Mouse (Mus musculus) midbrain, embryonic 16.5 days (tissue): Measurements from ENCODE around the gene Enpp7. TPM values are rescaled to one million over a fixed set of nuclear protein-coding genes. Genes with fewer than 3 reads are reported as not detected.

Source experiments
- ATAC-seq: fragments of 200-750 bp; cut with Nextera tagmentation; 2 replicates; pipeline ENCODE4 v1.8.0; 2017; ENCODE audit warnings: moderate TSS enrichment
- H3K27ac ChIP-seq: fragments of 300-500 bp; sonication (generic); 2 replicates; pipeline ENCODE4 v1.5.1; 2014; ENCODE audit warnings: mild to moderate bottlenecking, low read length, mixed read lengths
- H3K27me3 ChIP-seq: fragments of 300-500 bp; sonication (generic); 2 replicates; pipeline ENCODE4 v1.6.1; 2014; ENCODE audit warnings: low read depth, low read length, mixed read lengths; ENCODE audit not compliant: control insufficient read depth, insufficient read depth
- H3K36me3 ChIP-seq: fragments of 300-500 bp; sonication (generic); 2 replicates; pipeline ENCODE4 v1.6.1; 2014; ENCODE audit warnings: mild to moderate bottlenecking, low read length, moderate library complexity, mixed read lengths; ENCODE audit not compliant: control insufficient read depth, insufficient read depth
- H3K4me1 ChIP-seq: fragments of 300-500 bp; sonication (generic); 2 replicates; pipeline ENCODE4 v1.6.1; 2014; ENCODE audit warnings: mild to moderate bottlenecking, low read length, mixed read lengths; ENCODE audit not compliant: control insufficient read depth, insufficient read depth
- H3K4me2 ChIP-seq: fragments of 300-500 bp; sonication (generic); 2 replicates; pipeline ENCODE4 v1.6.1; 2014; ENCODE audit warnings: mild to moderate bottlenecking, low read length, mixed read lengths
- H3K4me3 ChIP-seq: fragments of 300-500 bp; sonication (generic); 2 replicates; pipeline ENCODE4 v1.5.1; 2014; ENCODE audit warnings: low read depth, mild to moderate bottlenecking, low read length, moderate library complexity, mixed read lengths
- H3K9ac ChIP-seq: fragments of 300-500 bp; sonication (generic); 2 replicates; pipeline ENCODE4 v1.6.1; 2014; ENCODE audit warnings: low read depth, low read length, mixed read lengths
- H3K9me3 ChIP-seq: fragments of 300-500 bp; sonication (generic); replicated peaks from 2 replicates; pipeline ENCODE4 v1.6.1; 2014; ENCODE audit warnings: mild to moderate bottlenecking, low read length, mixed read lengths; ENCODE audit not compliant: control insufficient read depth, poor library complexity, severe bottlenecking
- WGBS: fragments of 180-500 bp; shearing (Covaris S2); extraction: QIAGEN DNeasy Blood & Tissue Kit; methylation state at CpG from one replicate; pipeline ENCODE4 v1.1.7; 2014; 5-methylcytosine and 5-hydroxymethylcytosine counted together
- polyA plus RNA-seq: library from polyadenylated mRNA; unstranded; fragments of >200 nt; fragmentation: Nextera tagmentation; extraction: Ambion mirVana; gene quantifications from 2 replicates; pipeline ENCODE4 v1.2.1, GENCODE M21; 2015

Enpp7 gene
- polyA plus RNA-seq, 1 experiment from 2014 or later = not detected

- no peak for ATAC-seq
- Histone ChIP-seq H3K9ac (no peak overlapping the region), H3K27me3 (no peaks in the 10 kb centered on the region), H3K27ac (no peak overlapping the region), H3K9me3 (no peaks in the 10 kb centered on the region), H3K4me2 (no peak overlapping the region), H3K4me1 (peaks cover 16% of the 10 kb centered on the region), H3K36me3 (no peaks in the 10 kb centered on the region), H3K4me3 (no peak overlapping the region)
- 79% methylated on average over 5 of the region's 5 CpGs for WGBS
Observed at GRCm38 (mm10) chr11:118963926-118964325, 24.1 kb upstream of the Enpp7 start.

- Histone ChIP-seq H3K9ac (no peak overlapping the region), H3K4me2 (no peak overlapping the region), H3K4me1 (peaks cover 16% of the 10 kb centered on the region), H3K9me3 (no peaks in the 10 kb centered on the region), H3K27me3 (no peaks in the 10 kb centered on the region), H3K4me3 (no peak overlapping the region), H3K27ac (no peak overlapping the region), H3K36me3 (no peaks in the 10 kb centered on the region)
- 22% methylated on average over 7 of the region's 7 CpGs for WGBS
- no peak for ATAC-seq
Observed at GRCm38 (mm10) chr11:118965078-118965477, 22.9 kb upstream of the Enpp7 start.

- Histone ChIP-seq H3K9ac (no peak overlapping the region), H3K27me3 (no peaks in the 10 kb centered on the region), H3K27ac (no peak overlapping the region), H3K4me3 (no peak overlapping the region), H3K4me2 (no peak overlapping the region), H3K4me1 (peaks cover 10% of the 10 kb centered on the region), H3K36me3 (no peaks in the 10 kb centered on the region), H3K9me3 (no peaks in the 10 kb centered on the region)
- ATAC-seq = no peak
- WGBS = 39% methylated on average over 20 of the region's 20 CpGs
Observed at GRCm38 (mm10) chr11:118971470-118972034, 16.4 kb upstream of the Enpp7 start.

- Histone ChIP-seq H3K27ac (0 out of 2 replicates have a peak overlapping the region, but pooled peaks have one; percentile 38), H3K27me3 (no peaks in the 10 kb centered on the region), H3K9me3 (no peaks in the 10 kb centered on the region), H3K4me1 (peaks cover 10% of the 10 kb centered on the region), H3K4me3 (no peak overlapping the region), H3K36me3 (no peaks in the 10 kb centered on the region), H3K9ac (peak overlapping the region; percentile 4; the same call in 1 of the 2 replicates), H3K4me2 (no peak overlapping the region)
- WGBS = 21% methylated on average over 18 of the region's 18 CpGs
- peak; percentile 29; the same call in 1 of the 2 replicates for ATAC-seq
Observed at GRCm38 (mm10) chr11:118972431-118973377, 15.3 kb upstream of the Enpp7 start.

- Histone ChIP-seq H3K4me3 (no peak overlapping the region), H3K4me1 (peaks cover 10% of the 10 kb centered on the region), H3K9me3 (no peaks in the 10 kb centered on the region), H3K27me3 (0 out of 2 replicates have a peak, but pooled peaks cover 4% of the 10 kb centered on the region), H3K4me2 (no peak overlapping the region), H3K9ac (no peak overlapping the region), H3K36me3 (no peaks in the 10 kb centered on the region), H3K27ac (no peak overlapping the region)
- ATAC-seq = no peak
- WGBS = 79% methylated on average over 7 of the region's 7 CpGs
Observed at GRCm38 (mm10) chr11:118974340-118974739, 13.6 kb upstream of the Enpp7 start.

- H3K9me3 ChIP-seq = no peaks in the 10 kb centered on the region
- 1% methylated on average over 10 of the region's 10 CpGs for WGBS
- no peak overlapping the region for H3K4me3 ChIP-seq
- no peak for ATAC-seq
- no peaks in the 10 kb centered on the region for H3K36me3 ChIP-seq
- H3K27ac ChIP-seq = no peak overlapping the region
- H3K9ac ChIP-seq = peak overlapping the region; percentile 33; the same call in 1 of the 2 replicates
- peak overlapping the region; percentile 42 for H3K4me2 ChIP-seq
- 0 out of 2 replicates have a peak, but pooled peaks cover 4% of the 10 kb centered on the region for H3K27me3 ChIP-seq
- H3K4me1 ChIP-seq = peaks cover 10% of the 10 kb centered on the region
Observed at GRCm38 (mm10) chr11:118975427-118975826, 12.6 kb upstream of the Enpp7 start.

GRCm38 (mm10) chr11:118975917-118976316, 12.1 kb upstream of the Enpp7 start:
- Histone ChIP-seq H3K9ac (peak overlapping the region; percentile 33; the same call in 1 of the 2 replicates), H3K4me2 (peak overlapping the region; percentile 42), H3K36me3 (no peaks in the 10 kb centered on the region), H3K27ac (no peak overlapping the region), H3K27me3 (0 out of 2 replicates have a peak, but pooled peaks cover 4% of the 10 kb centered on the region), H3K4me1 (peaks cover 10% of the 10 kb centered on the region), H3K9me3 (no peaks in the 10 kb centered on the region), H3K4me3 (no peak overlapping the region)
- WGBS = 14% methylated on average over 12 of the region's 12 CpGs
- ATAC-seq = 0 out of 2 replicates have a peak, but pooled peaks have one; percentile 32

GRCm38 (mm10) chr11:118980388-118980787, 7.6 kb upstream of the Enpp7 start:
- H3K9me3 ChIP-seq = no peaks in the 10 kb centered on the region
- H3K4me1 ChIP-seq = peaks cover 9% of the 10 kb centered on the region
- no peak overlapping the region for H3K9ac ChIP-seq
- WGBS = 76% methylated on average over 2 of the region's 2 CpGs
- no peaks in the 10 kb centered on the region for H3K36me3 ChIP-seq
- H3K4me3 ChIP-seq = no peak overlapping the region
- ATAC-seq = no peak
- 0 out of 2 replicates have a peak, but pooled peaks cover 4% of the 10 kb centered on the region for H3K27me3 ChIP-seq
- no peak overlapping the region for H3K27ac ChIP-seq
- H3K4me2 ChIP-seq = no peak overlapping the region
